Mouse (Mus musculus): Measurements from ENCODE around the gene Ddx54. TPM values are rescaled to one million over a fixed set of nuclear protein-coding genes. Genes with fewer than 3 reads are reported as not detected.

Gene Ddx54
- polyA plus RNA-seq, 1 experiment from 2014 or later = 53.1 TPM

DNA sequence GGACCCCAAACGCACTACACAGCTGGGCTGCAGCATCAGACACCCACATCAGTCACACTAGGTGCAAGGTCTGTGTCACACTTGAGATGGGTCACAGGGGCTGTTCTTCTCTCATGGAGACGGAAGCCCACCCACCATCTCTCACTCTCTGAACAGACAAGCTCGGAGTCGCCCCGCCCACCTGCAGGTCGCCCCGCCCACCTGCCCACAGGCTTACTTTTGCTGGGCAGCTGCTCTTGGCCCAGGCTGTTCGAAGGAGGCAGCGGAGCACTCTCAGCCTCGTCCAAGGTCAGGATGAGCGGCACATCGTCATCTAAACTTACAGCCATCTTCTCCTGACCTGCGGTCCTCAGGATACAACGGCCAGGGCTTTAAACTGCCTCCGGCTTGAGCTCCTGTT is 27.6 kb upstream of the Ddx54 start:
- no peak overlapping the region for H3K4me2 ChIP-seq (replicated peaks)
- H3K36me3 ChIP-seq = peaks cover 25% of the 10 kb centered on the region
- H3K4me1 ChIP-seq = peaks cover 30% of the 10 kb centered on the region
- H3K9me3 ChIP-seq = no peaks in the 10 kb centered on the region
- H3K4me3 ChIP-seq = no peak overlapping the region
- 41% methylated on average over 15 of the region's 15 CpGs for WGBS
- no peak overlapping the region for H3K9ac ChIP-seq
- no peak overlapping the region for H3K27ac ChIP-seq
- no peaks in the 10 kb centered on the region for H3K27me3 ChIP-seq
- ATAC-seq (ENCODE audit: insufficient number of reproducible peaks, insufficient read depth, low FRiP score, low TSS enrichment) = no peak

DNA sequence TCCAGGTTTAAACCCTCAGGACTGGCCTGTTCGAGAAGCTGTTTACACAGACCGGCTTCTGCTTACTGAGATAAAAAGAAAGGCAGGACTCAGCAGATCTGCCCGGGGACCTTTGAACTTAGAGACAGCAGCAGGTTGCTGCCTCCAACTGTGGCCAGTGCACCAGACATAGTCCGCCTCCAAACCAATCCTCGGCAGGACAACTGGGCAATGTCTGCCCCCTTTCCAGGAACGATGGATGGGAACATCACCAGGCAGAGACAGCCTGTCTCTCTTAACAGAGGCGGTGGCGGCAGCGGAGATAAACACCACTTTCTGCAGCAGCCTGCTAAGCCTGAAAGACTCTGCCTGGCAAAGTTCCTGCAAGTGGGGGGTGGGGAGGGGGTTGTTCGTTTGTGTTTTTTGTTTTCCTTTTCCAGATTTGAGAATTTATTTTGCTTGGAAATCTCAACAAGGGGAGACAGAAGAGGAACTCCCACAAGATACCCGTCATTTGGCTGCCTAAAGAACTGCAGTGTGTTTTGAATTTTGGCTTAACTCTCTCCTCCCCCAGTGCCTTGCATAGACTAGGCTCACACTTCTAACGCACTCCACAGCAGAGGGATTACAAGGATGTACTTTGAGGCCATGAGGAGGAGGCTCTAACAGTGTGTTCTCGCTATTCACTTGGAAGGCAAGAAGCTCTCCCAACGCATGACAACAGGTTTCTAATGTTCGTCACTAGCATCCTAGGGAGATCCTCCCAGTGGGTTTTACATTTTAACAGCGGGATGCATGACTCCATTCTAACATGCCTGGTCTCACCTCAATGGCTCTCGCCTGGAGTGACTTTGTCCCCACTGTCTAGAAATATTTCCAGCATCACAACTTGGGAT is 25.6 kb upstream of the Ddx54 start:
- 15% methylated on average over 17 of the region's 17 CpGs for WGBS

DNA sequence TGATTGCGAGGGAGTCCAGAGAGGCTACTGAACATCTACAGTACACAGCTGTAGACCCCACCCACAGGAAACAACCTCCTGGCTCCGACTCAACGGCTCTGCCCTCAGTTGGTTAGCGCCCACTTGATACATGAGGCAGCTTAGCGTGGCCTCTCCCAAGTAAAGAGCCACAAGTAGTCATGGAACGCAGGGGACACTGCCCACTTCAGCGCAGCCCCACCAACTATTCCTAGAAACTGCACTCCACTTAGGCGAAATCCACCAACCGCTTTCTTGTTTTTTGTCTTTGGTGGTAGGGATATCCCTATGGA is 25.0 kb upstream of the Ddx54 start:
- 32% methylated on average over 9 of the region's 9 CpGs for WGBS

More for the DNA sequence above, 25.6 kb upstream of the Ddx54 start:
- ATAC-seq (ENCODE audit: insufficient number of reproducible peaks, insufficient read depth, low FRiP score, low TSS enrichment) = no peak
- Histone ChIP-seq H3K27ac (peak overlapping the region; percentile 51; the same call in 1 of the 2 replicates), H3K4me1 (peaks cover 26% of the 10 kb centered on the region), H3K36me3 (peaks cover 21% of the 10 kb centered on the region), H3K4me2 (replicated peaks) (peak overlapping the region; percentile 95), H3K27me3 (no peaks in the 10 kb centered on the region), H3K4me3 (peak overlapping the region; percentile 73), H3K9ac (0 out of 2 replicates have a peak overlapping the region, but pooled peaks have one; percentile 72), H3K9me3 (no peaks in the 10 kb centered on the region)

DNA sequence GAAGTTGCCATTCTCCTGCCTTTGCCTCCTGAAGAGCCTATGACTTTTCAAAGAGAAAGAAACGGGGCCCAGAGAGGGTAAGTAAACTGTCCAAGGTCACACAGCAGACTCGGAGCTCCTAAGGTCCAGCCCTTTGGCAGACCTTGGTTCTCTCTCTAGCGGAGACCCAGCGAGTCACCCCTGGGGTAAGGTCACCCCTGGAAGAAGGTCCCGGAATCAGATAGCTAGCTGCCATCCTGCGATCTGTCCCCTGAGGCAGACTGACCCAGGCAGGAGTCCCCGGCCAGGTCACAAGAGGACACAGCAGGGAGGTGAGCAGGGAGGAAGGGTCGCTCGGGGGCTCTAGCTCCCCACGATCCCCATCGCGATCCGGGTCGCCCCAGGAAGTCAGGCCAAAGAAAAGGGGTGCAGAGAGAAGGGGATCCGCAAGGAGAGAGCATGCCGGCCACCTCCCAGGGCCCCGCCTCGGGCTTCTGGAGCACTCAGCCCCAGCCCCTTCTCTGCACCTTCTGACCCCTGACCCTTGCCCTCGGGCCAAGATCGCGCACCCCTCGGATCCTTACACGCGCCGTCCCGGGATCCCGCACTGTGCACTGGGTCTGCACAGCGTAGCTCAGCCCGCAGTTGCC is 24.5 kb upstream of the Ddx54 start:
- ATAC-seq (ENCODE audit: insufficient number of reproducible peaks, insufficient read depth, low FRiP score, low TSS enrichment) = no peak; the same call in 1 of the 2 replicates
- H3K27me3 ChIP-seq = no peaks in the 10 kb centered on the region
- H3K9me3 ChIP-seq = no peaks in the 10 kb centered on the region
- H3K4me2 ChIP-seq (replicated peaks) = peak overlapping the region; percentile 95
- peak overlapping the region; percentile 18; the same call in 1 of the 2 replicates for H3K27ac ChIP-seq
- H3K36me3 ChIP-seq = peaks cover 12% of the 10 kb centered on the region
- WGBS = 1% methylated on average over 29 of the region's 29 CpGs
- H3K4me3 ChIP-seq = peak overlapping the region; percentile 73
- peak overlapping the region; percentile 72 for H3K9ac ChIP-seq
- peaks cover 26% of the 10 kb centered on the region for H3K4me1 ChIP-seq

More for the DNA sequence above, 25.0 kb upstream of the Ddx54 start:
- Histone ChIP-seq H3K9ac (peak overlapping the region; percentile 72; the same call in 1 of the 2 replicates), H3K4me2 (replicated peaks) (peak overlapping the region; percentile 95), H3K4me3 (peak overlapping the region; percentile 73), H3K27me3 (no peaks in the 10 kb centered on the region), H3K27ac (no peak overlapping the region; the same call in 1 of the 2 replicates), H3K36me3 (peaks cover 17% of the 10 kb centered on the region), H3K4me1 (peaks cover 26% of the 10 kb centered on the region), H3K9me3 (no peaks in the 10 kb centered on the region)
- ATAC-seq (ENCODE audit: insufficient number of reproducible peaks, insufficient read depth, low FRiP score, low TSS enrichment) = no peak

DNA sequence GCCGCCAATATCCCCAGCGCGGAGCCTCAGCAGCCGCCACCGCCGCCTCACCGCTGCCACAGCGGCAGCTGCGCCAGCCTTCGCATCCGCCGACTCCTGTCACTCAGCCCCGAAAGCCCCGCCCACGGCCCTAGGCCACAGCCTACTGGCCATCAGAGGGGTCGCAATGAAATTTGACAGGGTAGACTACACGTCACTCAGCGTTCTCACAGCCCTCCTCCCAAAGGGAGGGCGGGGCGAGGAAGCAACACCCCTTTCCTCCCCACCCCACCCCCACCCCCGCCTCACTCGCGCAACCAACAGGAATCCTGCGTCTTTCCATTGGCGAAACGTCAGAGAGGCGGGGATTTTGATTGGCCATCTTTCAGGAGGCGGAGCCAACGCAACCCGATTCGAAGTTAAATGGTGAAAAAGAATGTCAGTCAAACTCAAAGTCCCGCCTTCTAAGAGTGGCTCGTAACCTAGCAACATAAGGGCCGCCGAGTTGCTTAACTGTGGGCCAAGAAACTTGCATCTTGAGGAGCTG is 23.9 kb upstream of the Ddx54 start, which contains the start of the genes Tpcn1 and Iqcd:
TSS of gene Tpcn1 (minus strand) at position 105 of the 526 bp plus-strand sequence.
TSS of gene Iqcd (plus strand) at position 448 of the 526 bp plus-strand sequence.
- Histone ChIP-seq H3K9me3 (no peaks in the 10 kb centered on the region), H3K9ac (peak within 1 kb of the TSS; percentile 72), H3K4me2 (replicated peaks) (peak within 1 kb of the TSS; percentile 95), H3K4me3 (peak within 1 kb of the TSS; percentile 73), H3K4me1 (peaks cover 26% of the 10 kb centered on the region), H3K36me3 (peaks cover 6% of the 10 kb centered on the region; the same call in 1 of the 2 replicates), H3K27me3 (no peaks in the 10 kb centered on the region), H3K27ac (peak within 1 kb of the TSS; percentile 18; the same call in 1 of the 2 replicates)
- peak; percentile 93 for ATAC-seq (ENCODE audit: insufficient number of reproducible peaks, insufficient read depth, low FRiP score, low TSS enrichment)
- under 1% methylated on average over 35 of the region's 35 CpGs for WGBS

DNA sequence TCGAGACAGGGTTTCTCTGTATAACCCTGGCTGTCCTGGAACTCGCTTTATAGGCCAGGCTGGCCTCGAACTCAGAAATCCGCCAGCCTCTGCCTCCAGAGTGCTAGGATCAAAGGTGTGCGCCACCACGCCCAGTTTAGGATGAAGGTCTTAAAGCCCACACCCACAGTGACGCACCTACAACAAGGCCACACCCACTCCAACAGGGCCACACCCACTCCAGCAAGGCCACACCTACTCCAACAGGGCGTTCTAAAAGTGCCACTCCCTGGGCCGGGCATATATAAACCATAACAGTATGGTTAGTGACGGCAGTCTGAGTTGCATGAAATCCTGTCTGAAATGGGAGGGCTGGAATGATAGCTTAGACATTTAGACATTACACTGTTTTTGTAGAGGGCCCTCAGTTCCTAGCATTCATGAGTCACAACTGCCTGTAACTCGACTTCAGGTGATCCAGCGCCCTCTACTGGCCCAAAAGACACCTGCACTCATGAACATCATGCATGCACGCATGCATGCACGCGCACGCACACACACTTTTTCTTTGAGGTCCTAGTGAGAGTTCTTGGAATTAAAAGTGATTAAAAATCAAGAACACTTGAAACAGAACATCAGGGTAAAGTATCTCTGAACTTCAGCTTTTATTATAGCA is 22.1 kb upstream of the Ddx54 start:
- WGBS = 72% methylated on average over 16 of the region's 16 CpGs
- no peak overlapping the region for H3K9ac ChIP-seq
- H3K4me1 ChIP-seq = peaks cover 21% of the 10 kb centered on the region
- no peak overlapping the region for H3K4me3 ChIP-seq
- no peaks in the 10 kb centered on the region for H3K27me3 ChIP-seq
- H3K4me2 ChIP-seq (replicated peaks) = no peak overlapping the region
- no peaks in the 10 kb centered on the region for H3K36me3 ChIP-seq
- no peak for ATAC-seq (ENCODE audit: insufficient number of reproducible peaks, insufficient read depth, low FRiP score, low TSS enrichment)
- no peak overlapping the region for H3K27ac ChIP-seq
- no peaks in the 10 kb centered on the region for H3K9me3 ChIP-seq

DNA sequence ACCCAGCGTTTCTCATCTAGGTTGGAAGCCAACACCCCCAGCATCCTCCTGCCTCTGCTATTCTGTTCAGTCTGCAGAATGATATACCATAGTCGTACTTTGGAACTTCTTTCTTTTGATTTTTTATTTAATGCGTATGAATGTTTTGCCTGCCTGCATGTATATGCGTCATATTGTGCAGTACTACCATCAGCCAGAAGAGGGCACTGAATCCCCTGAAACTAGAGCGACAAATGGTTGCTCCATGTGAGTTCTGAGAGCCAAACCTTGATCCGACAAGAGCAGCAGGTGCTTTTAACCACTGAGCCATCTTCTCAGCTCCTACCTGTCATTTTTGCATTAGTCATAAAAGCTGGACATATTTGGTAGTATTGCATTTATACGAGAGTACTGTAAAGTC is 20.4 kb upstream of the Ddx54 start:
- 66% methylated on average over 7 of the region's 7 CpGs for WGBS
- Histone ChIP-seq H3K36me3 (no peaks in the 10 kb centered on the region), H3K9ac (no peak overlapping the region), H3K27me3 (no peaks in the 10 kb centered on the region), H3K4me1 (peaks cover 12% of the 10 kb centered on the region), H3K9me3 (no peaks in the 10 kb centered on the region), H3K4me2 (replicated peaks) (no peak overlapping the region), H3K4me3 (no peak overlapping the region), H3K27ac (no peak overlapping the region)
- ATAC-seq (ENCODE audit: insufficient number of reproducible peaks, insufficient read depth, low FRiP score, low TSS enrichment) = no peak

DNA sequence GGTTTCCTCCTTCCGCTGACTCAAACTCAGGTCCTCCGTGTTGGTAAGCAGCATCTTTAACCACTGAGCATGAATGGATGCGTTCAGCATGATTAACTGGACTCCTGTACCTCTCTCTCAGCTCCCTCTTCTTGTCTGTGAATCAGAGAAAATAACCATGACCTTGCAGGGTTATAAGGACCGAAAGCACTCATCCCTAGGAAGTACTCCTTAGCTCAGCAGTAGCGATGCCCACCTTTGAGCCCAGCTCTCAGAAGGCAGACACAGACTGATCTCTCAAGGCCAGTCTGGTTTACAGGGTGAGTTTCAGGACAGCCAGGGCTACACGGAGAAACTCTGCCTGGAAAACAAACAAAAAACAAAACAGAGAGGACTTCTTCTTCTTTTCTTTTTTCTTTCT is 18.1 kb upstream of the Ddx54 start:
- ATAC-seq (ENCODE audit: insufficient number of reproducible peaks, insufficient read depth, low FRiP score, low TSS enrichment) = no peak

DNA sequence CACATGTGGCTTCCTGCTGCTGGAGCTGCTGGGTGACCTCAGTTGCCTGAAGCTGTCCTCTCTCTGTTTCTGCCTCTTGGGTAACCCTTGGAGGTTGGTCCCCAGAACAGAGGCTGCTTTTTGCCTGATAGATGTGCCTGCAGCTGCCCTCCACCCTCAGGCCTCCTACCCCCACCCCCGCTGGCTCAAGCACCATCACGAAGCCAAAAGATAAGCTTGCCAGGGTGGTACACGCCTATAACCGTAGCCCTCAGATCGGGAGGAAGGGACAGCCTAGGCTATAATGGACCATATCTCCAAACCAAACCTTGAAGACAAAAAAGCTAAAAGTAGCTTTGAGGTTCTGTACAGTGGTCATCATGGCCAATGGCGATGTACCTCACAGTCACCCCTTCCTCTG is 12.9 kb upstream of the Ddx54 start:
- WGBS = 88% methylated on average over 6 of the region's 6 CpGs
- Histone ChIP-seq H3K9ac (no peak overlapping the region), H3K9me3 (no peaks in the 10 kb centered on the region), H3K27ac (no peak overlapping the region), H3K4me3 (no peak overlapping the region), H3K27me3 (no peaks in the 10 kb centered on the region), H3K4me2 (replicated peaks) (no peak overlapping the region), H3K4me1 (no peaks in the 10 kb centered on the region), H3K36me3 (no peaks in the 10 kb centered on the region)
- ATAC-seq (ENCODE audit: insufficient number of reproducible peaks, insufficient read depth, low FRiP score, low TSS enrichment) = no peak

More for the DNA sequence above, 18.1 kb upstream of the Ddx54 start:
- Histone ChIP-seq H3K9ac (no peak overlapping the region), H3K27ac (no peak overlapping the region), H3K4me1 (no peaks in the 10 kb centered on the region), H3K27me3 (no peaks in the 10 kb centered on the region), H3K36me3 (no peaks in the 10 kb centered on the region), H3K4me3 (no peak overlapping the region), H3K4me2 (replicated peaks) (no peak overlapping the region), H3K9me3 (no peaks in the 10 kb centered on the region)
- WGBS = 85% methylated on average over 6 of the region's 6 CpGs

DNA sequence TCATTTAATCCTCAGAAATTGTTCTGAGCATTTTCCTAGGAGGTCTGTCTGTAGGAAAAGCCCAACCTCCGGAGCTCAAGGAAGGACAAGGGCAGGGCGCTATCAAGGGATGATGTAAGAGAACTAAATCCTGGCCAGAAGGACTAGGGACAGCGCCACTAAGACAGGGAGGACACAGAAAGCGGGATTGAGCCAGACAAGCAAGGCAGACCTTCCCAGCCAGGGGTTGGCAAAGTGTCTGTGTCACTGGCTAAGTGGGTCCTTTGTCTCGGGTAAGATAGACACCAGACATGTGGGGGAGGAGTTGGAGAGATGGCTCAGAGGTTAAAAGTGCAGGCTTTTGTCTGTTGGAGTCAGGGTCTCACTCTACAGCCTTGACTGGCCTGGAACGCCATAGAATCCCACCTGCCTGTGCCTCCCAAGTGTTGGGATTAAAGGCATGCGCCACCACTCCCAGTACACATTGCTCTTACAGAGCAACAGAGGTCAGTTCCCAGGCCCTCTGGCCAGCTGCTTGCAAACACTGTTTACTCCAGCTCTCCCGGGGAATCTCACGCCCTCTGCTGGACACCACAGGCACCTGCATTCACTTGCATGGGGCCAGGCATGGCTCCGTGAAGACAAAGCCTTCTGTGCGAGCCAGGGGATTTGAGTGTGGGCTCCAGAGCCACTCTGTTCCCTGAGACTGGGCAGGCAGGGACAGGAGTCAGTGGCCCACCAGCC is 11.4 kb upstream of the Ddx54 start:
- Histone ChIP-seq H3K9ac (no peak overlapping the region), H3K9me3 (no peaks in the 10 kb centered on the region), H3K27me3 (no peaks in the 10 kb centered on the region), H3K4me2 (replicated peaks) (no peak overlapping the region), H3K27ac (no peak overlapping the region), H3K4me1 (peaks cover 5% of the 10 kb centered on the region), H3K36me3 (no peaks in the 10 kb centered on the region), H3K4me3 (no peak overlapping the region)
- no peak for ATAC-seq (ENCODE audit: insufficient number of reproducible peaks, insufficient read depth, low FRiP score, low TSS enrichment)
- 58% methylated on average over 11 of the region's 11 CpGs for WGBS

DNA sequence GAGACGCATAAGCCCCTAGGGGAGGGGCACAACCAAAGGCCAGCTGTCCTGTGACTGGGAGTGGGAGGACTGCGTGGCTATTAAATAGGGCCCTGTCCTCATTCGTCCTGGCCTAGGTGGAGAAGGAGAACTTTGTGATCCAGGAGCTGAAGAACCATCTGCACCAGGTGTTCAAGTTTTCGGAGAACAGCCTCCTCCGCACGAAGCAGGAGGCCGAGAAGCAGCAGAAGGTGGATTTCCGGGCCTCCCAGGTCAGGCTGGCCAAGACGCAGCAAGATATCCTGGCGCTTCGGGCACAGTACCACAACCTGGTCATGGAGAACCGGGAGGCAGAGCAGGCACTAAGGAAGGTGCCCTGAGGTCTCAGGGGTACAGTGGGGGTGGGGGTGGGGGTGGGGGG is 10.3 kb upstream of the Ddx54 start:
- H3K9ac ChIP-seq = no peak overlapping the region
- H3K4me1 ChIP-seq = peaks cover 5% of the 10 kb centered on the region
- no peaks in the 10 kb centered on the region for H3K27me3 ChIP-seq
- ATAC-seq (ENCODE audit: insufficient number of reproducible peaks, insufficient read depth, low FRiP score, low TSS enrichment) = no peak
- WGBS = 89% methylated on average over 12 of the region's 12 CpGs
- H3K27ac ChIP-seq = no peak overlapping the region
- H3K36me3 ChIP-seq = no peaks in the 10 kb centered on the region
- H3K4me2 ChIP-seq (replicated peaks) = no peak overlapping the region
- no peaks in the 10 kb centered on the region for H3K9me3 ChIP-seq
- H3K4me3 ChIP-seq = no peak overlapping the region
